Comparison of ENCODE assay signal across 8 mouse cellular contexts in the genomic region with DNA sequence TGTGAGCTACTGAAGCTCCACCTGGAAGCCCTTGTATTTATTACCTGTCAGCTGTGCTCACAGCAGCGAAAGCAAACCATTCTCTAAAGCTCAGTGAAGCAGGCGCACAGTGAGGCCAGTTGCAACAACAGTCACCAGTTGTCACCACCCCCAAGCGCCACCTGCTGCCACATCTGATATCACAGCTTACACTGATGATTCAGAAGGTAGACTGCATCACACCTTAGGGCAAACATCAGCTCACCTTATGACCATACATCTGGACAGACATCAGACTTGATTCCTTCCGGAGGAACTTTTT.
DNase-seq lines count a peak whose midpoint lies in the region; ATAC-seq and TF ChIP-seq lines count a peak whose summit lies in the region.

No protein-coding gene starts in this region.

- peak; percentile 49 for DNase-seq in hindbrain, postnatal 0 days (ENCODE audit: low spot score)
- peak; percentile 54 for DNase-seq in MEL (ENCODE audit: low read depth, low spot score)
- DNase-seq in embryo, embryonic 10.5 days (ENCODE audit: low spot score): peak; percentile 66
- DNase-seq in kidney, adult 8-10 months: peak; percentile 66 to 81
- peak; percentile 66 for DNase-seq in lung, embryonic 14.5 days
- DNase-seq in right cerebral cortex, postnatal 4 days: peak; percentile 30
- DNase-seq in adipocyte (ENCODE audit: low spot score): no peak

- peaks cover 5% of the 10 kb centered on the region; the same call in 1 of the 2 replicates for H3K4me1 ChIP-seq in hindbrain, postnatal 0 days (ENCODE audit: insufficient read depth, low read length)
- H3K4me1 ChIP-seq in hindbrain, embryonic 12.5 days: peaks cover 15% of the 10 kb centered on the region
- peaks cover 21 to 22% of the 10 kb centered on the region in 2 experiments for H3K4me1 ChIP-seq in MEL (ENCODE audit: control insufficient read depth in 1 of 2, insufficient read depth in 2 of 2, low read length in 2 of 2)
- peaks cover 12% of the 10 kb centered on the region; the same call in 1 of the 2 replicates for H3K4me1 ChIP-seq in lung, embryonic 14.5 days (ENCODE audit: insufficient read depth)

- H3K4me3 ChIP-seq in hindbrain, postnatal 0 days (ENCODE audit: low read length): no peak overlapping the region
- H3K4me3 ChIP-seq in hindbrain, embryonic 12.5 days: no peak overlapping the region
- H3K4me3 ChIP-seq in MEL (ENCODE audit: control insufficient read depth in 1 of 2, insufficient read depth in 1 of 2, low read depth in 2 of 2, low read length in 2 of 2): no peak overlapping the region
- H3K4me3 ChIP-seq in lung, embryonic 14.5 days (ENCODE audit: low read depth, low read length): no peak overlapping the region

- no peak for TF ChIP-seq POLR2A in MEL (IDR thresholded peaks at IDR 0.05; ENCODE audit: control insufficient read depth in 1 of 2, insufficient read depth in 1 of 2, low read depth in 1 of 2, low read length in 2 of 2, poor library complexity in 1 of 2)

- peaks cover under 1% of the 10 kb centered on the region; the same call in 1 of the 2 replicates for H3K79me2 ChIP-seq in MEL (ENCODE audit: control insufficient read depth, insufficient read depth, low read length, poor library complexity)

- H3K9ac ChIP-seq in hindbrain, postnatal 0 days (replicated peaks; ENCODE audit: low read length): no peak overlapping the region
- no peak overlapping the region for H3K9ac ChIP-seq in hindbrain, embryonic 12.5 days
- H3K9ac ChIP-seq in MEL (ENCODE audit: control insufficient read depth, low read depth, low read length, poor library complexity, severe bottlenecking): no peak overlapping the region
- H3K9ac ChIP-seq in lung, embryonic 14.5 days: no peak overlapping the region

- TF ChIP-seq EP300 in MEL (IDR thresholded peaks at IDR 0.05; ENCODE audit: low read depth in 1 of 2, low read length in 2 of 2): no peak

- TF ChIP-seq CTCF in hindbrain, postnatal 0 days (IDR thresholded peaks at IDR 0.05; ENCODE audit: low read depth): peak; percentile 63
- peak; percentile 49 to 66 (median 62) for TF ChIP-seq CTCF in MEL (IDR thresholded peaks at IDR 0.05 in 2 of 3, conservative IDR thresholded peaks at IDR 0.05 in 1 of 3; ENCODE audit: control insufficient read depth in 1 of 3, insufficient read depth in 1 of 3, low read depth in 2 of 3, low read length in 3 of 3, poor library complexity in 1 of 3, severe bottlenecking in 1 of 3)
- peak; percentile 70 for TF ChIP-seq CTCF in lung, embryonic 14.5 days (IDR thresholded peaks at IDR 0.05; ENCODE audit: low read depth)

- H3K27ac ChIP-seq in hindbrain, postnatal 0 days: no peak overlapping the region
- H3K27ac ChIP-seq in hindbrain, embryonic 12.5 days: no peak overlapping the region
- no peak overlapping the region for H3K27ac ChIP-seq in MEL (ENCODE audit: control insufficient read depth, low read depth, low read length)
- no peak overlapping the region for H3K27ac ChIP-seq in lung, embryonic 14.5 days (ENCODE audit: low read depth)

- TF ChIP-seq RAD21 in MEL (IDR thresholded peaks at IDR 0.05; ENCODE audit: low read depth, low read length): peak; percentile 54

- H3K36me3 ChIP-seq in hindbrain, postnatal 0 days (ENCODE audit: insufficient read depth, low read length): no peaks in the 10 kb centered on the region
- H3K36me3 ChIP-seq in hindbrain, embryonic 12.5 days: no peaks in the 10 kb centered on the region
- peaks cover 0 to 26% of the 10 kb centered on the region in 2 experiments; a peak in 3 of 4 replicates for H3K36me3 ChIP-seq in MEL (ENCODE audit: control insufficient read depth in 1 of 2, insufficient read depth in 2 of 2, low read length in 2 of 2)
- H3K36me3 ChIP-seq in lung, embryonic 14.5 days (ENCODE audit: insufficient read depth): no peaks in the 10 kb centered on the region

- H3K27me3 ChIP-seq in hindbrain, postnatal 0 days (ENCODE audit: insufficient read depth, low read length): no peaks in the 10 kb centered on the region
- no peaks in the 10 kb centered on the region for H3K27me3 ChIP-seq in hindbrain, embryonic 12.5 days
- no peaks in the 10 kb centered on the region for H3K27me3 ChIP-seq in MEL (ENCODE audit: control insufficient read depth in 1 of 2, insufficient read depth in 2 of 2, low read length in 2 of 2)
- H3K27me3 ChIP-seq in lung, embryonic 14.5 days (ENCODE audit: insufficient read depth, low read length): no peaks in the 10 kb centered on the region

- no peaks in the 10 kb centered on the region for H3K9me3 ChIP-seq in hindbrain, postnatal 0 days (ENCODE audit: low read length)
- H3K9me3 ChIP-seq in hindbrain, embryonic 12.5 days (replicated peaks): no peaks in the 10 kb centered on the region
- no peaks in the 10 kb centered on the region for H3K9me3 ChIP-seq in MEL (replicated peaks; ENCODE audit: insufficient read depth, low read length)
- no peaks in the 10 kb centered on the region for H3K9me3 ChIP-seq in lung, embryonic 14.5 days (ENCODE audit: low read depth, low read length)

- WGBS in hindbrain, postnatal 0 days: 62% methylated on average over 4 of the region's 4 CpGs
- 57% methylated on average over 4 of the region's 4 CpGs for WGBS in hindbrain, embryonic 12.5 days
- 51% methylated on average over 4 of the region's 4 CpGs for WGBS in lung, embryonic 14.5 days

- ATAC-seq in hindbrain, postnatal 0 days: peak; percentile 30; the same call in 1 of the 2 replicates
- ATAC-seq in hindbrain, embryonic 12.5 days (ENCODE audit: low FRiP score): no peak
- no peak for ATAC-seq in lung, embryonic 14.5 days (ENCODE audit: insufficient read depth)

- H3K4me2 ChIP-seq in hindbrain, postnatal 0 days (ENCODE audit: low read depth, low read length): no peak overlapping the region
- no peak overlapping the region for H3K4me2 ChIP-seq in hindbrain, embryonic 12.5 days (replicated peaks)
- no peak overlapping the region for H3K4me2 ChIP-seq in lung, embryonic 14.5 days

TF ChIP-seq in MEL, 35 proteins besides CTCF, POLR2A, EP300 and RAD21:
- no peak for TF ChIP-seq GATA1 (IDR thresholded peaks at IDR 0.05; ENCODE audit: low read depth, low read length)
- TF ChIP-seq POLR2AphosphoS2 (IDR thresholded peaks at IDR 0.05; ENCODE audit: low read length): no peak
- peak; percentile 78 for TF ChIP-seq SMC3 (IDR thresholded peaks at IDR 0.05; ENCODE audit: low read depth, low read length)
- TF ChIP-seq ZKSCAN1 (IDR thresholded peaks at IDR 0.05; ENCODE audit: low read depth, low read length): peak; percentile 98
- TF ChIP-seq GABPA (IDR thresholded peaks at IDR 0.05; ENCODE audit: low read depth, low read length): no peak
- TF ChIP-seq ZMIZ1 (IDR thresholded peaks at IDR 0.05; ENCODE audit: low read depth, low read length): no peak
- no peak for TF ChIP-seq ZNF384 (IDR thresholded peaks at IDR 0.05; ENCODE audit: low read depth, low read length)
- no peak for TF ChIP-seq ETS1 (IDR thresholded peaks at IDR 0.05; ENCODE audit: low read depth, low read length)
- peak; percentile 62 for TF ChIP-seq ZC3H11A (IDR thresholded peaks at IDR 0.05; ENCODE audit: low read depth, low read length)
- no peak for TF ChIP-seq MAX (IDR thresholded peaks at IDR 0.05; ENCODE audit: low read length)
- TF ChIP-seq MXI1 (IDR thresholded peaks at IDR 0.05; ENCODE audit: low read depth, low read length): no peak
